Mouse (Mus musculus): ENCODE results near the gene Pfn1.

The Pfn1 gene

GRCm38 (mm10) chr11:70674501-70674900, 20.1 kb upstream of the Pfn1 start:
- no peak for DNase-seq (ENCODE audit: low spot score)

GRCm38 (mm10) chr11:70674014-70674413, 19.6 kb upstream of the Pfn1 start:
- no peak for DNase-seq (ENCODE audit: low spot score)

GRCm38 (mm10) chr11:70671333-70672047, 17.0 kb upstream of the Pfn1 start:
- no peak for DNase-seq (ENCODE audit: low spot score)

- DNase-seq (ENCODE audit: low spot score): no peak
Measured at GRCm38 (mm10) chr11:70670483-70670882, 16.0 kb upstream of the Pfn1 start.

- DNase-seq (ENCODE audit: low spot score): peak; percentile 82
Measured at GRCm38 (mm10) chr11:70669582-70670345, 15.3 kb upstream of the Pfn1 start.

GRCm38 (mm10) chr11:70668771-70669505, 14.5 kb upstream of the Pfn1 start, which contains the start of gene Spag7:
Gene Spag7, minus strand, starts transcription at chr11:70669416.
- DNase-seq (ENCODE audit: low spot score): peak; percentile 99

GRCm38 (mm10) chr11:70668335-70668770, 13.9 kb upstream of the Pfn1 start:
- DNase-seq (ENCODE audit: low spot score): no peak

- DNase-seq (ENCODE audit: low spot score): no peak
Measured at GRCm38 (mm10) chr11:70667271-70668150, 13.1 kb upstream of the Pfn1 start.

- DNase-seq (ENCODE audit: low spot score): no peak
Measured at GRCm38 (mm10) chr11:70666687-70667086, 12.2 kb upstream of the Pfn1 start.

GRCm38 (mm10) chr11:70664741-70665140, 10.3 kb upstream of the Pfn1 start:
- DNase-seq (ENCODE audit: low spot score): no peak

- no peak for DNase-seq (ENCODE audit: low spot score)
Measured at GRCm38 (mm10) chr11:70663957-70664356, 9.5 kb upstream of the Pfn1 start.

GRCm38 (mm10) chr11:70663101-70663500, 8.7 kb upstream of the Pfn1 start:
- no peak for DNase-seq (ENCODE audit: low spot score)

- no peak for DNase-seq (ENCODE audit: low spot score)
Measured at GRCm38 (mm10) chr11:70660571-70660970, 6.1 kb upstream of the Pfn1 start.

- no peak for DNase-seq (ENCODE audit: low spot score)
Measured at GRCm38 (mm10) chr11:70658942-70659341, 4.5 kb upstream of the Pfn1 start.

- no peak for DNase-seq (ENCODE audit: low spot score)
Measured at GRCm38 (mm10) chr11:70658521-70658920, 4.1 kb upstream of the Pfn1 start.

GRCm38 (mm10) chr11:70657991-70658390, 3.5 kb upstream of the Pfn1 start:
- DNase-seq (ENCODE audit: low spot score): no peak

GRCm38 (mm10) chr11:70657573-70657972, 3.1 kb upstream of the Pfn1 start:
- no peak for DNase-seq (ENCODE audit: low spot score)

GRCm38 (mm10) chr11:70656964-70657363, 2.5 kb upstream of the Pfn1 start, which contains the start of gene Eno3:
Gene Eno3, plus strand, starts transcription at chr11:70657202.
- no peak for DNase-seq (ENCODE audit: low spot score)

- no peak for DNase-seq (ENCODE audit: low spot score)
Measured at GRCm38 (mm10) chr11:70656456-70656927, 2.0 kb upstream of the Pfn1 start.

- DNase-seq (ENCODE audit: low spot score): no peak
Measured at GRCm38 (mm10) chr11:70655571-70656455, 1.4 kb upstream of the Pfn1 start.

Data from layer of hippocampus, adult 11-12 months (tissue).